Mouse (Mus musculus) olfactory bulb, adult 2 months (tissue): ENCODE measurements around the gene Ifngr1. TPM values are rescaled to one million over a fixed set of nuclear protein-coding genes. Genes with fewer than 3 reads are reported as not detected.

Experiments used
- H3K27ac ChIP-seq: fragments of 200-500 bp; 2 replicates; pipeline ENCODE4 v1.5.1; 2012; ENCODE audit warnings: low read depth, low read length; ENCODE audit not compliant: insufficient read depth
- H3K4me1 ChIP-seq: fragments of 200-500 bp; 2 replicates; pipeline ENCODE4 v1.6.1; 2012; ENCODE audit warnings: low read length; ENCODE audit not compliant: control insufficient read depth, insufficient read depth
- H3K4me3 ChIP-seq: fragments of 200-500 bp; 2 replicates; pipeline ENCODE4 v1.5.1; 2012; ENCODE audit warnings: mild to moderate bottlenecking, low read depth, low read length, moderate library complexity; ENCODE audit not compliant: insufficient read depth
- CTCF ChIP-seq: fragments of 200-500 bp; IDR thresholded peaks from 2 replicates; pipeline ENCODE4 v1.5.1; 2012; ENCODE audit warnings: low read depth, mild to moderate bottlenecking, low read length, moderate library complexity; ENCODE audit not compliant: insufficient read depth
- POLR2A ChIP-seq: fragments of 200-500 bp; IDR thresholded peaks from 2 replicates; pipeline ENCODE4 v1.6.1; 2012; ENCODE audit warnings: mild to moderate bottlenecking, low read depth, low read length, moderate library complexity; ENCODE audit not compliant: insufficient read depth
- WGBS: fragments of 180-500 bp; shearing (Covaris S2); methylation state at CpG from one replicate; pipeline ENCODE4 v1.1.7; 2018; 5-methylcytosine and 5-hydroxymethylcytosine counted together
- polyA plus RNA-seq: library from polyadenylated mRNA; stranded (reverse); fragments of >200 nt; gene quantifications from 2 replicates; pipeline ENCODE4 v1.2.4, GENCODE M21; 2012; ENCODE audit warnings: low replicate concordance; ENCODE audit not compliant: missing spikeins, insufficient read depth, insufficient read length

Gene Ifngr1
- polyA plus RNA-seq, 1 experiment: not detected

DNA sequence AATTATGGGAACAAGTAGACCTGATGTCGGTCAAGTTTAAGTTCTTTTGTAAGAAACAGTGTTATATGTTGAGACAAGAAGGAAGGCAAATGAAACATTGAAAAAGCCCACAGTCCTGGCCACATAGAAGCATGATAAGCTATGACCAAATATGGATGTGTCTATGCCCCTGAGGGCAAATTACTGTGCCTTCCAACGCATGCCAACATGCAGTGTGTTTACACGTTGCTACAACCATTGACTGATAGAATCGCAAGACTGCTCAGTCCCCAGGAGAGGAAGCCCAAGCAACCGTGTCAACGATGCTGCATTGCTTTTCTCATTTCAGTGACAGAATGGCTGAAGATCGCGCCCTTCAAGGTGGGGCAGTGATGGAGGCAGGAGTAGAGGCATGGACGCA is 65.7 kb downstream of the Ifngr1 start:
- Histone ChIP-seq H3K4me1 (no peaks in the 10 kb centered on the region), H3K4me3 (no peak overlapping the region), H3K27ac (no peak overlapping the region)
- TF ChIP-seq POLR2A: no peak
- TF ChIP-seq CTCF: no peak
- WGBS: 94% methylated on average over 9 of the region's 9 CpGs

Other genes starting within 250 kb of the Ifngr1 start
- gene Olig3, start 235.4 kb upstream of the Ifngr1 start, polyA plus RNA-seq: not detected in 2 replicates
- gene Il22ra2, start 30.0 kb downstream of the Ifngr1 start, polyA plus RNA-seq: not detected in 2 replicates
- gene Il20ra, start 120.6 kb downstream of the Ifngr1 start, polyA plus RNA-seq: not detected in 2 replicates